Mouse (Mus musculus) C2C12 (cell line): Measurements from ENCODE around the gene Nwd2.

Experiments used
- CEBPB ChIP-seq: IDR thresholded peaks from one replicate; pipeline ENCODE4 v1.6.1; 2011; ENCODE audit warnings: low read depth, mild to moderate bottlenecking, control low read depth, moderate library complexity
- CTCF ChIP-seq: IDR thresholded peaks from one replicate; pipeline ENCODE4 v1.5.1; 2011; ENCODE audit not compliant: control insufficient read depth, insufficient read depth, insufficient read length
- MAX ChIP-seq: IDR thresholded peaks from one replicate; pipeline ENCODE4 v1.6.1; 2011; ENCODE audit warnings: mild to moderate bottlenecking, control low read depth

- TF ChIP-seq MAX (no peak), CTCF (no peak), CEBPB (no peak)
These were observed 167.7 kb downstream of the Nwd2 start for GRCm38 (mm10) chr5:63816643-63817042.
